Mouse (Mus musculus) thymus, postnatal 10 days (tissue): Measurements from ENCODE around the gene Cyth2.
A peak's percentile ranks its signal among the peaks of the same experiment; 100 is the strongest.

Experiments used
- DNase-seq, 2 experiments: peaks; one replicate each; pipeline ENCODE4 v3.0.0; 2021; ENCODE audit warnings: low spot score in 2 of 2

The Cyth2 gene

GRCm38 (mm10) chr7:45785388-45786135 is 28.8 kb downstream of the Cyth2 start:
- no peak for DNase-seq

GRCm38 (mm10) chr7:45784524-45785372 is 29.6 kb downstream of the Cyth2 start, which contains the start of gene Sult2b1:
TSS of gene Sult2b1 (minus strand) at chr7:45784669.
- DNase-seq = no peak

- DNase-seq = peak in 1 of 2 experiments; percentile 42
Measured at GRCm38 (mm10) chr7:45783511-45784091, 30.8 kb downstream of the Cyth2 start, which contains the start of gene Lmtk3. TSS of gene Lmtk3 (plus strand) at chr7:45783738.

DNA sequence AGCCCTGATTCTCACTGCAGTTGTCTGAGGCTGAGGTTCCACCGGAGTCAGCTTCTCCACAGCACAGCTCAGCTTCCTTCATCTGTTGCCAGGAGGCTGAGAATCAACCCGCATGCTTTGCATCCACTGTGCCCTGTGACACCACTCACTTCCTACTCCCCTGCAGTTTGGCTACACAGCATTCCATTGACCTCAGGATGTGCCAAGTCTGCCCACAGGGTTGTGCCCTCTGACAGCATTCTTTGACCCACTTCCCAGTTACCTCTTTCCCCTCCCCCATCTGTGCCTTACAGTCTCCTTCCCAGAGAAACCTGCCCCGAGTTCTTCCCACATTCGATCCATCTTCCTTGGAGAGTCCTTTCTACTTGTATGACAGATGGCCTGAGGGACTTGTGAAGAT is 32.1 kb downstream of the Cyth2 start:
- no peak for DNase-seq

- peak; percentile 40 to 55 for DNase-seq
Measured at GRCm38 (mm10) chr7:45779081-45779641, 35.2 kb downstream of the Cyth2 start.

DNA sequence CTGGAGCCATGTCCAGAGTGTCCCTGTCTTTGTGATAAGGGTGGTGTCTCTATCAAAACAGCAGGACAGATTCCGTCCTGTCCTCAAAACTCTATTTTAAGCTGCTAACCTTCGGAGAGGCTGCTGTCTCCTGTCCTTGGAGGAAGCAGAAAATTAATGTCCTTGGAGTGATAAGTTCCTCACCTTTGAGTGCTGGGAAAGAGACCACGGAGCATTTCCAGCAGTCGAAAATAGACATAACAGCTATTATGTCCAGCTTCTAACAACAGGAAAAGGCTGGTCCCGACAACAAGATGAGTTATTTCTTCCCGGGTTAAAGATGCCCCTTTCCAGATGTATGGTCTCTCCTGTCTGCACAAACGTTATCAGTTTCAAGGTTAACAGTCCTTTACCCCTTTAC is 39.1 kb downstream of the Cyth2 start:
- DNase-seq = no peak

DNA sequence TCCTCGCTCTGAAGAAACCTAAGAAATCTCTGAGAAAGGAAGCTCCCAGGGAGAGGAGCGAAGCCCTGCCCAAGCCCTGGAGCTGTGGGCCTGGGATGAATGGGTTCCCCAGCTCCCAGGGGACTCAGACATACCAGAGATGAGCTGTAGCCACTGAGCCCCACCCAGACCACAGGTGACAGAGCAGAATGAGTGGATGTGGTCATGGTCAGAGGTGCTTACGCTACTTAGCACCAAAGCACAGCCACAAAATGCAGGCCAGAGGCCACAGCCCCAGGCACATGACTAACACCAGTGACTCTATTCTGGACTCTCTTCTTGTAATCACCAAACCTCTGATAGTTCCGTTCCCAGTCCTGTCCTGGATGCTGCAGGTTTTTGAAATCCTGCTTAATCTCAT is 43.3 kb downstream of the Cyth2 start:
- no peak for DNase-seq

GRCm38 (mm10) chr7:45770427-45771082 is 43.8 kb downstream of the Cyth2 start:
- no peak for DNase-seq

DNA sequence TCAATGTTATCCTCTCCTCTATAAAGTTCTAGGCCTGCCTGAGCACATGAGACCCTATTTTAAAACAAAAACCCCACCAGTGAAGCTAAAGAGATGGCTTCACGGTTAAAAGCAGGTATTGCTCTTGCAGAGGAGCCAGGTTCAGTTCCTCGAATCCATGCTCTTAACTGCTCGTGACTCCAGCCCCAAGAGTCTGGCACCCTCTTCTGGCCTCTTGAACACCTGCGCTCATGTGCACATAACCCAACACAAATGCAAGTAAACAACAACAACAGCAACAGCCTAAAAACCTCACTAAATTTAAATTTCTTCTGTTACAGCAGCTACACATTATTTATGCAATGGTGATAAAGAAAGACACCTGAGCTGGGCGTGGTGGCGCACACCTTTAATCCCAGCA is 46.9 kb downstream of the Cyth2 start:
- no peak for DNase-seq

DNA sequence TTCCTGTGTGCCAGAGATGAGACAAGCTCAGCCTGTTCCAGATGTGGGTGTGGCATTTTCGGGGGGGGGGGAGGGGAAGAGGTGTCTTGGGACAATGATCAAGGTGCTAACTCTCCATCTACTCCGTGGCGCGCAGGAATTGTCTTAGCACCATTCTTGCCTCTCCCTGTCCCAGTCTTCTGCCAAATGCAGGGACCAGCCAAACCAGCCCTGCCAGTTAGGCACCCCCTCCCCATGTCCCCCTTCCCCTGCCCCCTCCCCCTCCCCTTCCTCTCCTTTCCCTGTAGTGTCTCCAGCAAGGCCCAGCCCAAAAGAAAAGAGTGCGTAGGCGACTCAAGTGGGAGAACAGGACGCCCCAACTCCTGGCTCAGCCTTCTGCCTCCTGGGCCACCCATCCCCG is 47.6 kb downstream of the Cyth2 start:
- DNase-seq = no peak

- no peak for DNase-seq
Measured at GRCm38 (mm10) chr7:45765995-45766394, 48.4 kb downstream of the Cyth2 start.

DNA sequence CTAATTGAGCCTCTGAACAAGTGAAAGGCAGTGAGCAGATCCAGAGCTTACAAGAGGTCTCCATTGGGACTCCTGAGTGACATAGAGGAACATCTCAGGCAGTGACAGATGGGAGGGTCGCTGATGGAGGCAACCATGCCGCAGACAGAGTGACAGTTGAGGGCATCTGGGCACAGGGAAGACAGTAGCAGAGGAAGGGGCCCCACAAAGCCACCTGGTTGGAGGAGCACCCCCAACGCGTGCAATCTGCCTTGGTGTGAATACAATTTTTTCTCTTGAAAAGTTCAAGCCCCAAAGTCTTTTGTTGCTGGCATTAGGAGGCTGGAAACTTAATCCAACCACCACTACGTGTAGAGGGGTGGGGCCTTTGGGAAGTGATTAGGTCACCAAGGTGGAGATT is 54.2 kb downstream of the Cyth2 start:
- peak in 1 of 2 experiments; percentile 22 for DNase-seq

- peak; percentile 45 to 63 for DNase-seq
Measured at GRCm38 (mm10) chr7:45759400-45759799, 55.0 kb downstream of the Cyth2 start.
